Mouse (Mus musculus) thymus, adult 2 months (tissue): ENCODE results near the gene Sgce. TPM values are rescaled to one million over a fixed set of nuclear protein-coding genes. Genes with fewer than 3 reads are reported as not detected.

Source experiments
- DNase-seq: peaks from one replicate; pipeline ENCODE4 v3.0.0; 2021
- H3K27ac ChIP-seq: fragments of 200-500 bp; 2 replicates; pipeline ENCODE4 v1.5.1; 2012; ENCODE audit warnings: low read length, control low read depth; ENCODE audit not compliant: control insufficient read depth, insufficient read depth
- H3K27me3 ChIP-seq: fragments of 200-500 bp; 2 replicates; pipeline ENCODE4 v1.6.1; 2012; ENCODE audit warnings: mild to moderate bottlenecking, low read length, moderate library complexity, mixed read lengths; ENCODE audit not compliant: control insufficient read depth, insufficient read depth
- H3K36me3 ChIP-seq: fragments of 200-500 bp; 2 replicates; pipeline ENCODE4 v1.6.1; 2012; ENCODE audit warnings: mild to moderate bottlenecking, low read length, moderate library complexity; ENCODE audit not compliant: control insufficient read depth, insufficient read depth
- H3K4me1 ChIP-seq: fragments of 200-500 bp; replicated peaks from 2 replicates; pipeline ENCODE4 v1.6.1; 2012; ENCODE audit warnings: low read length; ENCODE audit not compliant: control insufficient read depth, insufficient read depth
- H3K4me3 ChIP-seq: fragments of 200-500 bp; 2 replicates; pipeline ENCODE4 v1.5.1; 2012; ENCODE audit warnings: mild to moderate bottlenecking, low read length, control low read depth, moderate library complexity; ENCODE audit not compliant: control insufficient read depth, insufficient read depth
- CTCF ChIP-seq: fragments of 200-500 bp; IDR thresholded peaks from 2 replicates; pipeline ENCODE4 v1.5.1; 2012; ENCODE audit warnings: mild to moderate bottlenecking, control low read depth, low read length, moderate library complexity, borderline replicate concordance; ENCODE audit not compliant: control insufficient read depth, poor library complexity, insufficient read depth; ENCODE audit errors: extremely low read depth
- POLR2A ChIP-seq: fragments of 200-500 bp; IDR thresholded peaks from 2 replicates; pipeline ENCODE4 v1.6.1; 2012; ENCODE audit warnings: mild to moderate bottlenecking, low read length, control low read depth, moderate library complexity; ENCODE audit not compliant: control insufficient read depth, poor library complexity, insufficient read depth; ENCODE audit errors: extremely low read depth
- WGBS: fragments of 180-500 bp; shearing (Covaris S2); methylation state at CpG from one replicate; pipeline ENCODE4 v1.1.7; 2018; 5-methylcytosine and 5-hydroxymethylcytosine counted together
- polyA plus RNA-seq: library from polyadenylated mRNA; depleted of rRNA; stranded (reverse); fragments of >200 nt; gene quantifications from 2 replicates; pipeline ENCODE4 v1.2.3, GENCODE M21; 2012

Sgce gene
- polyA plus RNA-seq, 1 experiment = 2.7 TPM

DNA sequence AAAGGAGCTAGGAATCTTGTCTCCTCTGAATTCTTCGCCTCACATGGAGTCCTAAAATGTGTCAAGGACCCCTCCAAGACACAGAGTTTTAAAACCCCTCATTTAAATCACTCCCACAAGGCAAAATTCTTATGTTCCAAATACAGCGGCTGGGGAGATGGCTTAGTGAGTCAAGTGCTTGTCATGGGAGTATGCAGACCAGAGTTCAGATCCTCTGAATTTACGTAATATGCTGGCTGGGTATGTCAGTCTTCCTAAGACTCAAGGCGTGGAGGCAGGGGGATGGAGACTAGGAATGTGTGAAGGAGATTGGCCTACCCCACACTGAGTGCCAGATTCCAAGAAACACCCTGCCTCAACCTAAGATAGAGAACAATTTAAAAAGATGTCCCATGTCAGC, 66.4 kb downstream of the Sgce start:
- WGBS = over 99% methylated on average over 4 of the region's 4 CpGs
- no peak overlapping the region for H3K4me3 ChIP-seq
- H3K36me3 ChIP-seq = no peaks in the 10 kb centered on the region
- no peaks in the 10 kb centered on the region for H3K4me1 ChIP-seq
- no peak for DNase-seq
- H3K27me3 ChIP-seq = no peaks in the 10 kb centered on the region
- TF ChIP-seq CTCF (no peak), POLR2A (no peak)
- H3K27ac ChIP-seq = no peak overlapping the region

DNA sequence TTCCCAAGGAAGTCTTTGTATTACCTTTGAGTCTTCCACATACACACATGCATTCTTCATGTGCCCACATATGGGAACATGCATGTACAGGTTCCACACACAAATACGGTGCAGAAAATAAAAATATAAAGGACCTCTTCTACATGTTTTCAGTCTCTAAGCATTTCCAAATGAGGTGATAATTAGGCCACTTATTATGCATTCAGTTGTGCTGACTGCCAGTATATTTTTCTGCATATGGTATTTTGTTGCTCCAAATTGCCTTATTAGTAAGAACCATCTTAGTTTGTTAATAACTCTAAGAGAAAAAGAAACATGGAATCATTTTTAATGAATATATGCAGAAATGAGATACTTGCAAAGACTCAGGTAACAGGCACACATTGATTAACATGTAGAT, 67.0 kb downstream of the Sgce start:
- no peaks in the 10 kb centered on the region for H3K4me1 ChIP-seq
- no peak for TF ChIP-seq POLR2A
- TF ChIP-seq CTCF = no peak
- no peaks in the 10 kb centered on the region for H3K27me3 ChIP-seq
- 94% methylated on average over 1 of the region's 1 CpGs for WGBS
- H3K36me3 ChIP-seq = no peaks in the 10 kb centered on the region
- DNase-seq = no peak
- H3K27ac ChIP-seq = no peak overlapping the region
- H3K4me3 ChIP-seq = no peak overlapping the region

- Histone ChIP-seq H3K36me3 (no peaks in the 10 kb centered on the region), H3K27ac (no peak overlapping the region), H3K27me3 (no peaks in the 10 kb centered on the region), H3K4me3 (no peak overlapping the region), H3K4me1 (no peaks in the 10 kb centered on the region)
- no peak for TF ChIP-seq CTCF
- TF ChIP-seq POLR2A = no peak
- WGBS = 88% methylated on average over 1 of the region's 1 CpGs
- DNase-seq = no peak
Measured at GRCm38 (mm10) chr6:4677356-4677761, 69.6 kb downstream of the Sgce start.

GRCm38 (mm10) chr6:4665154-4665553, 81.9 kb downstream of the Sgce start:
- H3K36me3 ChIP-seq = no peaks in the 10 kb centered on the region
- no peaks in the 10 kb centered on the region for H3K27me3 ChIP-seq
- no peak overlapping the region for H3K4me3 ChIP-seq
- no peaks in the 10 kb centered on the region for H3K4me1 ChIP-seq
- 39% methylated on average over 6 of the region's 6 CpGs for WGBS
- TF ChIP-seq CTCF = no peak
- DNase-seq = no peak
- no peak overlapping the region for H3K27ac ChIP-seq

GRCm38 (mm10) chr6:4664313-4664712, 82.7 kb downstream of the Sgce start:
- 4% methylated on average over 2 of the region's 2 CpGs for WGBS
- Histone ChIP-seq H3K4me3 (no peak overlapping the region), H3K36me3 (no peaks in the 10 kb centered on the region), H3K27me3 (no peaks in the 10 kb centered on the region), H3K27ac (no peak overlapping the region), H3K4me1 (no peaks in the 10 kb centered on the region)
- no peak for DNase-seq
- TF ChIP-seq POLR2A (no peak), CTCF (no peak)

DNA sequence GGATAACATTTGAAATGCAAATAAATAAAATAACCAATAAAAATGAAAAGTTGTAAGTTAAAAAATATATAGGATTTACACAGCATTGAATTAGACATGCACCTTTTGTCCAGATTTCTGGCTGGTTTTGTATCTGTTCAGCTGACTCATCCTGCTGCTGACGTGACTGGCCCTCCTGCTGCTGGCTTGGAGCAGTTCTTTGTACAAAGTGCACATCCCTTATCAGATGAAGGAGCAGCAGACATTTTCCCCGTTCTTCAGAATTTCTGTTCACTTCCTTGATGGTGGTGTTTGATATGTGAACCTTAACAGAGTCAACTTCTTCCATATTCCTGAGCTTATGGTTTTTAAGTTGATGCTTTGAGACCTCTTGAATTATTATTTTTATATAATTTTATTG, 83.5 kb downstream of the Sgce start:
- no peak for DNase-seq
- H3K27ac ChIP-seq = no peak overlapping the region
- H3K4me1 ChIP-seq = no peaks in the 10 kb centered on the region
- TF ChIP-seq POLR2A (no peak), CTCF (no peak)
- no peak overlapping the region for H3K4me3 ChIP-seq
- H3K27me3 ChIP-seq = no peaks in the 10 kb centered on the region
- no peaks in the 10 kb centered on the region for H3K36me3 ChIP-seq
- WGBS = 4% methylated on average over 2 of the region's 2 CpGs

DNA sequence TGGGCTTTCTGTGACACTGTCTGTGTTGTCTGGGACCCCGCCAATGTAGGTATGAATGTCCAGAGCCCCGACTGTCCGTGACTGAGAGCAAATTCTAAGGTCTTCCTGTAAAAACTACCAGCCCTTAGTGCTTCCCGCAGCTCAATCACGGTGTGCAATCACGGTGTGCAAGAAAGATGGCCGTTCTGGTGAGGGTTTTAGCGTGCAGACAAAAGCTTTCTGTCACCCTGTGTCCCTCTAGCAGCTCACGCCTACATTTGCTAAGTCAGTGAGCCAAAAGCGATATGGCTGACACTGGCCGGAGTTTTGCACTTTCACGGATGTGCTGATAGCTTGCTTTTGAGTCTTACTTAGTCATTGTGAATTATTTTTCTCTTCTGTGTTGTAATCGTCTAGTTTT, 88.1 kb downstream of the Sgce start:
- H3K36me3 ChIP-seq = no peaks in the 10 kb centered on the region
- H3K27me3 ChIP-seq = no peaks in the 10 kb centered on the region
- no peak for TF ChIP-seq POLR2A
- TF ChIP-seq CTCF = no peak
- H3K4me3 ChIP-seq = no peak overlapping the region
- DNase-seq = no peak
- H3K4me1 ChIP-seq = no peaks in the 10 kb centered on the region
- WGBS = 92% methylated on average over 13 of the region's 13 CpGs
- no peak overlapping the region for H3K27ac ChIP-seq
